Mouse (Mus musculus) C2C12 (cell line): ENCODE measurements at regions not wholly inside any gene's neighbourhood (a gene's known extent, or its start where the extent isn't known, plus 50 kb on each side); places are given as distances from the start of the nearest gene placed in this dataset.
"Not testable (repeated sequence)": the region's sequence is repeated elsewhere in the genome, so short reads cannot be mapped to it uniquely, and the experiment has no call there.

ENCODE experiments used
- CTCF ChIP-seq: IDR thresholded peaks from one replicate; pipeline ENCODE4 v1.5.1; 2011; ENCODE audit not compliant: control insufficient read depth, insufficient read depth, insufficient read length
- MYOD1 ChIP-seq: IDR thresholded peaks from one replicate; pipeline ENCODE4 v1.6.1; 2011; ENCODE audit warnings: low read depth; ENCODE audit not compliant: control insufficient read depth, insufficient read length
- USF1 ChIP-seq: IDR thresholded peaks from one replicate; pipeline ENCODE4 v1.6.1; 2011; ENCODE audit warnings: low read depth, mild to moderate bottlenecking, control low read depth, moderate library complexity

DNA sequence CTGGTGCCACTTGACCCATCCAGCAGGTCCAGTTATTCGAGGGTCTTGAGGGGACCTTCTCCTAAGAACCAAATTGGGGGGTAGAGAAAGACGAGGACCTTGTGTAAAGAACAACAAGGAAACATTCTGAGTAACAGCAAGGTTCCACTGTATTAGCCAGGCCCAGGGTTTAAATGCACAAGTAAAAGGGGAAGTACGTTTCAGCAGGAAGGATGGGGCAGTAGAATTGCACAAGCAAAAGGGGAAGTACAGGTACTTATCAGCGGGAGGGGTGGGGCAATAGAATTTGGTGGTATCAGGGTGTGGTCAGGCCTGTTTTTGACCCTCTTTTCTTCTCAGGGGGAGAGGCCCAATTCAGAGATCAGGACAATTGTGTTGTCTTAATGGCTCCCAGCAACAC, 182.9 kb upstream of the Vmn1r3 start:
- TF ChIP-seq CTCF, MYOD1, USF1: not testable (repeated sequence)
